Mouse (Mus musculus): ENCODE results near the gene Defb13. TPM values are rescaled to one million over a fixed set of nuclear protein-coding genes. Genes with fewer than 3 reads are reported as not detected.

Defb13 gene
- polyA plus RNA-seq, 1 experiment from 2014 or later: not detected

GRCm38 (mm10) chr8:21955321-21955720 is 8.8 kb downstream of the Defb13 start:
- no peak overlapping the region for H3K4me3 ChIP-seq (ENCODE audit: low read length)
- no peaks in the 10 kb centered on the region for H3K27me3 ChIP-seq (ENCODE audit: control insufficient read depth, insufficient read depth, low read length)
- H3K4me1 ChIP-seq (ENCODE audit: control insufficient read depth, insufficient read depth, low read length): no peaks in the 10 kb centered on the region
- H3K9me3 ChIP-seq (ENCODE audit: control insufficient read depth, low read length): no peaks in the 10 kb centered on the region
- H3K27ac ChIP-seq (ENCODE audit: low read depth, low read length): no peak overlapping the region
- ATAC-seq (ENCODE audit: low FRiP score, low TSS enrichment): no peak
- WGBS: 5% methylated on average over 9 of the region's 9 CpGs
- H3K36me3 ChIP-seq (ENCODE audit: control insufficient read depth, insufficient read depth, low read length): no peaks in the 10 kb centered on the region
- no peak overlapping the region for H3K9ac ChIP-seq (ENCODE audit: low read depth, low read length)
- no peak overlapping the region for H3K4me2 ChIP-seq (replicated peaks; ENCODE audit: low read depth, low read length)

DNA sequence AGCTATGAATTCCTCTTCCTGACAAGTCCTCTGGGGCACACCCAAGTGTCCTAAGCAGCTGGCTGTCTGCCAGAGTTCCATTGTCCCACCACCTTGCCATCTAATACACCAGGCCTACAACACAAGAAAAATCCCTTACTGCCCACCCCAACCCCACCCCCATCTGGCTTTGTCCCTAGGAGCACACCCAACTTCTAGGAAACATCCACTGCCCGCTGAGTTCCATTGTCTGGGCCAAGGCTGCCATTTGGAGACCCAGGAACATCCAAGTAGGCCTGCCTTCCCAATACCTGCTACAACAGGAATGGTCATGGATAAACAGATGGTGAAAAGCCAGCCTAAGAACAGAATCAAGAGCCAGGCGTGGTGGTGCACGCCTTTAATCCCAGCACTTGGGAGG is 9.8 kb downstream of the Defb13 start:
- H3K4me1 ChIP-seq (ENCODE audit: control insufficient read depth, insufficient read depth, low read length): no peaks in the 10 kb centered on the region
- H3K9me3 ChIP-seq (ENCODE audit: control insufficient read depth, low read length): no peaks in the 10 kb centered on the region
- H3K9ac ChIP-seq (ENCODE audit: low read depth, low read length): no peak overlapping the region
- H3K4me2 ChIP-seq (replicated peaks; ENCODE audit: low read depth, low read length): no peak overlapping the region
- no peaks in the 10 kb centered on the region for H3K27me3 ChIP-seq (ENCODE audit: control insufficient read depth, insufficient read depth, low read length)
- no peak overlapping the region for H3K27ac ChIP-seq (ENCODE audit: low read depth, low read length)
- no peak for ATAC-seq (ENCODE audit: low FRiP score, low TSS enrichment)
- no peaks in the 10 kb centered on the region for H3K36me3 ChIP-seq (ENCODE audit: control insufficient read depth, insufficient read depth, low read length)
- no peak overlapping the region for H3K4me3 ChIP-seq (ENCODE audit: low read length)
- 86% methylated on average over 3 of the region's 3 CpGs for WGBS

DNA sequence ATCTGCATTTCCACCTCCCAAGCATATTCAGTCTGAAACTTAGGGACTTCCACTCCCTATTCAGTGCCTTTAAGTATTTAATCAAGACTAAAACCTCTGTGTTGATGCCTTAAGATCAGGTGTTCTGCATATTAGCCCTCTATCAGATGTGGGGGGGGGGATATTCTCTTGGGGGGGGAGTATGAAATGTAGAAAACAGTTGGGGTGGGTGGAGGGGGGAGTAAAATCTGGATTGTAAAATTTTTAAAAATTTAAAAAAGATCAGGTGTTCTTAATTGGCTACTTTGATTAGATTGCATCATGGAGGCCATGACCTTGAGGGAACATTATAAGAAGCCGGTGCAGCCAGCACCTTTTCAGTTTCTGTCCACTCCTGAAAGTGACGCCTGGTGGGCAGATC is 11.9 kb downstream of the Defb13 start, which contains the start of gene Fam90a1a:
Gene Fam90a1a (plus strand): TSS at position 301 of the 400 bp plus-strand sequence.
- Histone ChIP-seq H3K4me2 (replicated peaks; ENCODE audit: low read depth, low read length) (no peak within 1 kb of the TSS), H3K4me3 (ENCODE audit: low read length) (no peak within 1 kb of the TSS), H3K36me3 (ENCODE audit: control insufficient read depth, insufficient read depth, low read length) (no peaks in the 10 kb centered on the region), H3K9ac (ENCODE audit: low read depth, low read length) (no peak within 1 kb of the TSS), H3K27me3 (ENCODE audit: control insufficient read depth, insufficient read depth, low read length) (no peaks in the 10 kb centered on the region), H3K9me3 (ENCODE audit: control insufficient read depth, low read length) (no peaks in the 10 kb centered on the region), H3K27ac (ENCODE audit: low read depth, low read length) (no peak within 1 kb of the TSS), H3K4me1 (ENCODE audit: control insufficient read depth, insufficient read depth, low read length) (no peaks in the 10 kb centered on the region)
- no peak for ATAC-seq (ENCODE audit: low FRiP score, low TSS enrichment)
- WGBS: 77% methylated on average over 2 of the region's 2 CpGs

DNA sequence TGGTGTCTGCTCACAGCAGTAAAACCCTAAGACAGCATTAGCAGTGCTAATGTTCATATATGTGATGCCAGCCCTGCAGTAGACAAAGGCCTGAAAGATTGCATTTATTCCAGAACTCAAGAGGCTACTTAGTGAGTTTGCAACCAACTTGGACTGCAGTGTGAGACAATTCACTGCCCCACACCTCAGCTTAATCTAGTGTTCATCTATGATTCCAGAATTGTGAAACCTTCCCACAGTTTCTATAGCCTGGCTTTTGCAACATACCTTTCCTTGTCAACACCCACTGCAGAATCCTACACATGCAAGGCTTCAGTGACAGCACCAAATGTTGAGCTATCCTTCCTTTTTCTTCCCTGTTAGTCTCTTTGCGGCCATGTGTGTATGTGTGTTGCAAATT is 20.1 kb downstream of the Defb13 start:
- H3K4me1 ChIP-seq (ENCODE audit: control insufficient read depth, insufficient read depth, low read length): no peaks in the 10 kb centered on the region
- H3K9me3 ChIP-seq (ENCODE audit: control insufficient read depth, low read length): no peaks in the 10 kb centered on the region
- no peak overlapping the region for H3K4me2 ChIP-seq (replicated peaks; ENCODE audit: low read depth, low read length)
- H3K36me3 ChIP-seq (ENCODE audit: control insufficient read depth, insufficient read depth, low read length): no peaks in the 10 kb centered on the region
- no peak for ATAC-seq (ENCODE audit: low FRiP score, low TSS enrichment)
- 90% methylated on average over 1 of the region's 1 CpGs for WGBS
- H3K27ac ChIP-seq (ENCODE audit: low read depth, low read length): no peak overlapping the region
- no peak overlapping the region for H3K9ac ChIP-seq (ENCODE audit: low read depth, low read length)
- no peaks in the 10 kb centered on the region for H3K27me3 ChIP-seq (ENCODE audit: control insufficient read depth, insufficient read depth, low read length)
- no peak overlapping the region for H3K4me3 ChIP-seq (ENCODE audit: low read length)

GRCm38 (mm10) chr8:21969475-21969874 is 22.9 kb downstream of the Defb13 start, which contains the start of gene Ccdc70:
Ccdc70 (plus strand) TSS chr8:21969775.
- no peak for ATAC-seq (ENCODE audit: low FRiP score, low TSS enrichment)
- H3K9ac ChIP-seq (ENCODE audit: low read depth, low read length): no peak within 1 kb of the TSS
- no peaks in the 10 kb centered on the region for H3K36me3 ChIP-seq (ENCODE audit: control insufficient read depth, insufficient read depth, low read length)
- H3K4me1 ChIP-seq (ENCODE audit: control insufficient read depth, insufficient read depth, low read length): no peaks in the 10 kb centered on the region
- 96% methylated on average over 3 of the region's 3 CpGs for WGBS
- H3K27me3 ChIP-seq (ENCODE audit: control insufficient read depth, insufficient read depth, low read length): no peaks in the 10 kb centered on the region
- no peak within 1 kb of the TSS for H3K27ac ChIP-seq (ENCODE audit: low read depth, low read length)
- H3K4me3 ChIP-seq (ENCODE audit: low read length): no peak within 1 kb of the TSS
- H3K4me2 ChIP-seq (replicated peaks; ENCODE audit: low read depth, low read length): no peak within 1 kb of the TSS
- H3K9me3 ChIP-seq (ENCODE audit: control insufficient read depth, low read length): no peaks in the 10 kb centered on the region

- 65% methylated on average over 4 of the region's 4 CpGs for WGBS
- ATAC-seq (ENCODE audit: low FRiP score, low TSS enrichment): no peak
- H3K4me3 ChIP-seq (ENCODE audit: low read length): no peak overlapping the region
Measured at GRCm38 (mm10) chr8:21978193-21978592, 31.6 kb downstream of the Defb13 start.

GRCm38 (mm10) chr8:21981664-21982337 is 35.2 kb downstream of the Defb13 start:
- Histone ChIP-seq H3K36me3 (ENCODE audit: control insufficient read depth, insufficient read depth, low read length) (no peaks in the 10 kb centered on the region), H3K9me3 (ENCODE audit: control insufficient read depth, low read length) (no peaks in the 10 kb centered on the region), H3K4me1 (ENCODE audit: control insufficient read depth, insufficient read depth, low read length) (no peaks in the 10 kb centered on the region), H3K4me2 (replicated peaks; ENCODE audit: low read depth, low read length) (no peak overlapping the region), H3K9ac (ENCODE audit: low read depth, low read length) (no peak overlapping the region), H3K27me3 (ENCODE audit: control insufficient read depth, insufficient read depth, low read length) (no peaks in the 10 kb centered on the region), H3K27ac (ENCODE audit: low read depth, low read length) (no peak overlapping the region), H3K4me3 (ENCODE audit: low read length) (no peak overlapping the region)
- whole genome bisulfite sequencing: 66% methylated on average over 8 of the region's 8 CpGs
- no peak for ATAC-seq (ENCODE audit: low FRiP score, low TSS enrichment)

More at GRCm38 (mm10) chr8:21978193-21978592, 31.6 kb downstream of the Defb13 start:
- Histone ChIP-seq H3K4me2 (replicated peaks; ENCODE audit: low read depth, low read length) (no peak overlapping the region), H3K4me1 (ENCODE audit: control insufficient read depth, insufficient read depth, low read length) (no peaks in the 10 kb centered on the region), H3K27ac (ENCODE audit: low read depth, low read length) (no peak overlapping the region), H3K9me3 (ENCODE audit: control insufficient read depth, low read length) (no peaks in the 10 kb centered on the region; the same call in 1 of the 2 replicates), H3K36me3 (ENCODE audit: control insufficient read depth, insufficient read depth, low read length) (no peaks in the 10 kb centered on the region), H3K9ac (ENCODE audit: low read depth, low read length) (no peak overlapping the region), H3K27me3 (ENCODE audit: control insufficient read depth, insufficient read depth, low read length) (no peaks in the 10 kb centered on the region)

- H3K4me1 ChIP-seq (ENCODE audit: control insufficient read depth, insufficient read depth, low read length): no peaks in the 10 kb centered on the region
- peak; percentile 76; the same call in 1 of the 2 replicates for ATAC-seq (ENCODE audit: low FRiP score, low TSS enrichment)
- H3K36me3 ChIP-seq (ENCODE audit: control insufficient read depth, insufficient read depth, low read length): no peaks in the 10 kb centered on the region
- H3K9me3 ChIP-seq (ENCODE audit: control insufficient read depth, low read length): no peaks in the 10 kb centered on the region
- no peak overlapping the region for H3K27ac ChIP-seq (ENCODE audit: low read depth, low read length)
- no peak overlapping the region for H3K4me3 ChIP-seq (ENCODE audit: low read length)
- no peak overlapping the region for H3K9ac ChIP-seq (ENCODE audit: low read depth, low read length)
- H3K27me3 ChIP-seq (ENCODE audit: control insufficient read depth, insufficient read depth, low read length): no peaks in the 10 kb centered on the region
- 19% methylated on average over 6 of the region's 6 CpGs for WGBS
- H3K4me2 ChIP-seq (replicated peaks; ENCODE audit: low read depth, low read length): no peak overlapping the region
Measured at GRCm38 (mm10) chr8:21992184-21992583, 45.6 kb downstream of the Defb13 start.

DNA sequence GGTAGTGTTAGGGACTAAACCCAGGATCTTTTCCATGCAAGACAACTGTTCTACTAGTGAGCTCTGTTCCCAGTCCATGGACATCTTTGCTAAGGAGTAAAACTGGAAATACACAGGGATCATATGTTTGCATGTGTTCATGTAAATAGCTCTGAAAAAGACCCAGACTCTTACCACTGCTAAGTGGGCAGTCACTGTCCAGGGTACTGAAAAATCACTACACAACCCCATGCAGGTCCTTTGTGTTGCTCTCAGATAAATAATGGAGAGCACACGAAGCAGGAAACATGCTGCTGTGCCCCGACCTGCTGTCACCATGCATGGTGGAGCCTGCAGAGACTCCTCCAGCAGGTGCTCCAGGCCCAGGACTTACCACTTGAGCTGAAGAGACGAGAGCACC is 48.6 kb downstream of the Defb13 start:
- H3K9me3 ChIP-seq (ENCODE audit: control insufficient read depth, low read length): no peaks in the 10 kb centered on the region
- no peaks in the 10 kb centered on the region for H3K36me3 ChIP-seq (ENCODE audit: control insufficient read depth, insufficient read depth, low read length)
- ATAC-seq (ENCODE audit: low FRiP score, low TSS enrichment): 0 out of 2 replicates have a peak, but pooled peaks have one; percentile 6
- no peak overlapping the region for H3K4me3 ChIP-seq (ENCODE audit: low read length)
- WGBS: 39% methylated on average over 3 of the region's 3 CpGs
- no peak overlapping the region for H3K4me2 ChIP-seq (replicated peaks; ENCODE audit: low read depth, low read length)
- no peak overlapping the region for H3K27ac ChIP-seq (ENCODE audit: low read depth, low read length)
- no peaks in the 10 kb centered on the region for H3K27me3 ChIP-seq (ENCODE audit: control insufficient read depth, insufficient read depth, low read length)
- H3K9ac ChIP-seq (ENCODE audit: low read depth, low read length): no peak overlapping the region
- no peaks in the 10 kb centered on the region for H3K4me1 ChIP-seq (ENCODE audit: control insufficient read depth, insufficient read depth, low read length)

All from kidney, embryonic 14.5 days (tissue).